Mouse (Mus musculus): ENCODE measurements around the gene Ptpn1.

- TF ChIP-seq CTCF (IDR thresholded peaks at IDR 0.05; ENCODE audit: low read depth, low read length) (no peak), POLR2A (IDR thresholded peaks at IDR 0.05; ENCODE audit: borderline replicate concordance, low read depth, low read length) (no peak)
Observed at GRCm38 (mm10) chr2:167888834-167889233, 43.0 kb upstream of the Ptpn1 start.
